Mouse (Mus musculus): Measurements from ENCODE around the gene Ctsd. TPM values are rescaled to one million over a fixed set of nuclear protein-coding genes. Genes with fewer than 3 reads are reported as not detected.
"Not testable (repeated sequence)": the region's sequence is repeated elsewhere in the genome, so short reads cannot be mapped to it uniquely, and the experiment has no call there.

The Ctsd gene
- total and polyA plus RNA-seq, 3 experiments, result 61.2 to 107 (median 104) TPM

DNA sequence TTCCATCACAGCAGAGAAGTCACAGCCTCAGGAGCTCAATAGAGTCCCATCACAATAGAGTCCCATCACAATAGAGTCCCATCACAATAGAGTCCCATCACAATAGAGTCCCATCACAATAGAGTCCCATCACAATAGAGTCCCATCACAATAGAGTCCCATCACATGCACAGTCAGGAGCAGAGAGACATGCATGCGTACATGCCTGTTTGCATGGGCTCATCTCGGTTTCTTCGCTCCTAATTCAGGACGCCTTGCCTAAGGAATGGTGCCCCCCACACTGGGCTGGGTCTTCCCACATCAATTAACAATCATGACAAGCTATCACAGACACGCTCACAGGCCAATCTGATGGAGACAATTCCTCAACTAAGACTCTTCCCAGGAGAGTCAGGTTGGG, 17.3 kb upstream of the Ctsd start:
- H3K9ac ChIP-seq (ENCODE audit: insufficient read depth, low read depth); H3K9me3 ChIP-seq (replicated peaks; ENCODE audit: low read length); H3K27me3 ChIP-seq (replicated peaks); H3K36me3 ChIP-seq (replicated peaks in 1 of 2; ENCODE audit: control insufficient read depth in 1 of 2, insufficient read depth in 1 of 2, low read length in 1 of 2); in situ Hi-C loops (cut with MboI; ENCODE audit: low pct_ligation_motif_present, low pct_unique_long_range_greater_than_20kb, low sequenced_read_pairs); H3K4me2 ChIP-seq (ENCODE audit: insufficient read depth, low read depth, poor library complexity, severe bottlenecking); H3K79me2 ChIP-seq (replicated peaks; ENCODE audit: control insufficient read depth, extremely low read depth, insufficient read depth, poor library complexity, severe bottlenecking); DNase-seq (ENCODE audit: extremely low read depth); H3K4me1 ChIP-seq (ENCODE audit: control insufficient read depth in 1 of 2, insufficient read depth in 2 of 2); H3K4me3 ChIP-seq (replicated peaks in 1 of 3; ENCODE audit: low read depth in 2 of 3, low read length in 2 of 3, poor library complexity in 1 of 3); dilution Hi-C loops (cut with MboI; ENCODE audit: extremely low pct_ligation_motif_present, extremely low pct_unique_long_range_greater_than_20kb, low sequenced_read_pairs); H3K27ac ChIP-seq (ENCODE audit: insufficient read depth, low read depth): not testable (repeated sequence)

DNA sequence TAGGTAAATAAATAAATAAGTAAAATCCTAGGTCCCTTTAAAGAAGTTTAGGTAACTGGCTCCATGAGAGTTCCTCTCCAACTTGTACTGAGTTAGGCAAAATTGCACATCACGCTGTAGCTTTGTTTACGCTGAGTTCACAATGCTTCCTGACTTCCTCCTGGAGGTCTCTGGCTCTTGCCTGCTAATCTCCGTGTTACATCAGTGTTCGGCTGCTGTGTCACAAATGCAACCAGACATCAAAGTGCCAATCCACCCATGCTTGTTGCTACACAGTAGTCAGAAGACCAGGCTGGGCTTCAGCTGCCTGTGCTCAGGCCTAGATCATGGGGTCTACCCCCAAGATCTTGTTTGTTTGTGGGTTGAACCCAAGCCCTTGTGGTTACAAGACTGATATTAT, 15.8 kb upstream of the Ctsd start:
- DNase-seq (ENCODE audit: extremely low read depth), result no peak
- no peak for TF ChIP-seq NELFE (IDR thresholded peaks at IDR 0.05; ENCODE audit: low read depth, low read length)
- TF ChIP-seq MAFK (IDR thresholded peaks at IDR 0.05; ENCODE audit: insufficient replicate concordance, low read length), result no peak
- TF ChIP-seq JUND (conservative IDR thresholded peaks at IDR 0.05; ENCODE audit: low read depth, low read length), result no peak
- no peak for TF ChIP-seq KAT2A (IDR thresholded peaks at IDR 0.05; ENCODE audit: insufficient replicate concordance, low read length)
- TF ChIP-seq HCFC1 (IDR thresholded peaks at IDR 0.05; ENCODE audit: low read depth, low read length), result no peak
- no peak for TF ChIP-seq USF2 (conservative IDR thresholded peaks at IDR 0.05; ENCODE audit: low read depth, low read length)
- TF ChIP-seq TCF12 (IDR thresholded peaks at IDR 0.05; ENCODE audit: low read depth, low read length), result no peak
- TF ChIP-seq CTCF (conservative IDR thresholded peaks at IDR 0.05 in 1 of 2, IDR thresholded peaks at IDR 0.05 in 1 of 2; ENCODE audit: low read depth in 2 of 2, low read length in 2 of 2), result no peak
- no peak for TF ChIP-seq MAZ (IDR thresholded peaks at IDR 0.05; ENCODE audit: low read depth, low read length)
- no peak for TF ChIP-seq MAX (IDR thresholded peaks at IDR 0.05; ENCODE audit: low read length)
- TF ChIP-seq MXI1 (IDR thresholded peaks at IDR 0.05; ENCODE audit: low read depth, low read length), result no peak
- TF ChIP-seq USF1 (IDR thresholded peaks at IDR 0.05; ENCODE audit: low read depth, low read length), result no peak
- no peak for TF ChIP-seq ZKSCAN1 (IDR thresholded peaks at IDR 0.05; ENCODE audit: borderline replicate concordance, low read depth, low read length)
- no peak for TF ChIP-seq MEF2A (IDR thresholded peaks at IDR 0.05; ENCODE audit: borderline replicate concordance, low read depth, low read length)
- TF ChIP-seq RAD21 (IDR thresholded peaks at IDR 0.05; ENCODE audit: low read depth, low read length), result no peak
- no peak for TF ChIP-seq E2F4 (IDR thresholded peaks at IDR 0.05; ENCODE audit: insufficient replicate concordance, low read depth, low read length)
- TF ChIP-seq ETS1 (conservative IDR thresholded peaks at IDR 0.05; ENCODE audit: low read depth, low read length), result no peak
- TF ChIP-seq BHLHE40 (IDR thresholded peaks at IDR 0.05; ENCODE audit: low read depth, low read length), result no peak
- TF ChIP-seq CHD1 (IDR thresholded peaks at IDR 0.05; ENCODE audit: low read depth, low read length), result no peak
- TF ChIP-seq MYC (IDR thresholded peaks at IDR 0.05; ENCODE audit: low read depth, low read length), result no peak
- Histone ChIP-seq H3K9me3 (replicated peaks; ENCODE audit: low read length) (no peaks in the 10 kb centered on the region), H3K4me1 (ENCODE audit: control insufficient read depth in 1 of 2, insufficient read depth in 2 of 2) (peaks cover 5 to 13% of the 10 kb centered on the region in 2 experiments), H3K27ac (ENCODE audit: insufficient read depth, low read depth) (no peak overlapping the region), H3K79me2 (replicated peaks; ENCODE audit: control insufficient read depth, extremely low read depth, insufficient read depth, poor library complexity, severe bottlenecking) (no peaks in the 10 kb centered on the region), H3K27me3 (replicated peaks) (no peaks in the 10 kb centered on the region), H3K36me3 (replicated peaks in 1 of 2; ENCODE audit: control insufficient read depth in 1 of 2, insufficient read depth in 1 of 2, low read length in 1 of 2) (no peaks in the 10 kb centered on the region), H3K4me3 (replicated peaks in 1 of 3; ENCODE audit: low read depth in 2 of 3, low read length in 2 of 3, poor library complexity in 1 of 3) (no peak overlapping the region), H3K9ac (ENCODE audit: insufficient read depth, low read depth) (no peak overlapping the region), H3K4me2 (ENCODE audit: insufficient read depth, low read depth, poor library complexity, severe bottlenecking) (no peak overlapping the region)
- in situ Hi-C loops (cut with MboI; ENCODE audit: low pct_ligation_motif_present, low pct_unique_long_range_greater_than_20kb, low sequenced_read_pairs), result no loop called here
- dilution Hi-C loops (cut with MboI; ENCODE audit: extremely low pct_ligation_motif_present, extremely low pct_unique_long_range_greater_than_20kb, low sequenced_read_pairs), result no loop called here

Measured in CH12.LX (cell line).